Comparison of ENCODE assay signal across 8 mouse cellular contexts in the genomic region with DNA sequence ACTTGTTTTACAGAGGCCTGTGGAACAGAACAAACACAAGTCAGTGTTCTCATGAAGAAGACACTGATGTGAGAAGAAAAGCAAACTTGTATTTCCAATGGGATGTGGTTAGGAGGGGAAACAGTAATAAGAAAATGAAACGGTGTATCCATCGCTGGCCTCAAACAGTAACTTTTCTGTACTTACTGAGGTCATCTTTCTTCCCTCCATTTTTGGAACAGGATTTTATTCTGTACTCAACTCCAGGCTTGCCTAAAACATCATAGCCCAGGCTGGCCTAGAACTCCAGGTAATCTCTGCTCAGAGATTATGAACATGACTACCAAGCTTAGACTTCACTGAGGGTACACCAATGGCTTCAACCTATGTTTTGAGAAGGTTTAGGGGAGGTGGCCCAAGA. TPM values are rescaled to one million over a fixed set of nuclear protein-coding genes. Genes with fewer than 3 reads are reported as not detected.
DNase-seq lines count a peak whose midpoint lies in the region; ATAC-seq and TF ChIP-seq lines count a peak whose summit lies in the region.

No protein-coding gene starts in this region.

- no peak overlapping the region for H3K27ac ChIP-seq in heart, embryonic 15.5 days
- H3K27ac ChIP-seq in bone marrow macrophage, adult 2 months (ENCODE audit: insufficient read depth, low read depth, low read length) = peak overlapping the region; percentile 12; the same call in 1 of the 2 replicates
- H3K27ac ChIP-seq in hindbrain, embryonic 16.5 days (ENCODE audit: low read depth, low read length) = 0 out of 2 replicates have a peak overlapping the region, but pooled peaks have one; percentile 44
- H3K27ac ChIP-seq in midbrain, embryonic 12.5 days (replicated peaks) = no peak overlapping the region

- H3K36me3 ChIP-seq in heart, embryonic 15.5 days = peaks cover 76% of the 10 kb centered on the region
- H3K36me3 ChIP-seq in hindbrain, embryonic 16.5 days (ENCODE audit: control insufficient read depth, insufficient read depth, low read length) = peaks cover 57% of the 10 kb centered on the region
- peaks cover 77% of the 10 kb centered on the region for H3K36me3 ChIP-seq in midbrain, embryonic 12.5 days

- H3K4me3 ChIP-seq in heart, embryonic 15.5 days = peak overlapping the region; percentile 82
- peak overlapping the region; percentile 83 for H3K4me3 ChIP-seq in bone marrow macrophage, adult 2 months (ENCODE audit: insufficient read depth, low read length)
- H3K4me3 ChIP-seq in hindbrain, embryonic 16.5 days (ENCODE audit: low read length) = peak overlapping the region; percentile 90
- H3K4me3 ChIP-seq in midbrain, embryonic 12.5 days = peak overlapping the region; percentile 94

- DNase-seq in heart, postnatal 25 days (ENCODE audit: low spot score) = no peak
- no peak for DNase-seq in ovary, postnatal 36 days (ENCODE audit: low spot score)
- no peak for DNase-seq in spleen, adult 18-20 months
- no peak for DNase-seq in adrenal gland, postnatal 36 days

- H3K4me2 ChIP-seq in heart, embryonic 15.5 days = peak overlapping the region; percentile 73
- H3K4me2 ChIP-seq in hindbrain, embryonic 16.5 days (ENCODE audit: low read length) = peak overlapping the region; percentile 72
- peak overlapping the region; percentile 74 for H3K4me2 ChIP-seq in midbrain, embryonic 12.5 days (replicated peaks)

- H3K9me3 ChIP-seq in heart, embryonic 15.5 days (replicated peaks) = no peaks in the 10 kb centered on the region
- H3K9me3 ChIP-seq in hindbrain, embryonic 16.5 days (ENCODE audit: control insufficient read depth, low read length) = no peaks in the 10 kb centered on the region
- no peaks in the 10 kb centered on the region for H3K9me3 ChIP-seq in midbrain, embryonic 12.5 days

- no peak for ATAC-seq in heart, embryonic 15.5 days (replicated peaks; ENCODE audit: insufficient number of reproducible peaks, insufficient read depth, low FRiP score, low read depth)
- ATAC-seq in hindbrain, embryonic 16.5 days = no peak
- ATAC-seq in midbrain, embryonic 12.5 days (ENCODE audit: low FRiP score, low read depth) = no peak

- H3K9ac ChIP-seq in heart, embryonic 15.5 days = no peak overlapping the region; the same call in 1 of the 2 replicates
- peak overlapping the region; percentile 92; the same call in 1 of the 2 replicates for H3K9ac ChIP-seq in hindbrain, embryonic 16.5 days (ENCODE audit: low read depth, low read length)
- peak overlapping the region; percentile 93; the same call in 1 of the 2 replicates for H3K9ac ChIP-seq in midbrain, embryonic 12.5 days (replicated peaks)

- 88% methylated on average over 2 of the region's 2 CpGs for WGBS in heart, embryonic 15.5 days
- WGBS in hindbrain, embryonic 16.5 days = 94% methylated on average over 2 of the region's 2 CpGs
- WGBS in midbrain, embryonic 12.5 days = 96% methylated on average over 2 of the region's 2 CpGs

- H3K27me3 ChIP-seq in heart, embryonic 15.5 days = no peaks in the 10 kb centered on the region
- H3K27me3 ChIP-seq in hindbrain, embryonic 16.5 days (replicated peaks; ENCODE audit: control insufficient read depth, insufficient read depth, low read length) = no peaks in the 10 kb centered on the region
- no peaks in the 10 kb centered on the region for H3K27me3 ChIP-seq in midbrain, embryonic 12.5 days

- H3K4me1 ChIP-seq in heart, embryonic 15.5 days (replicated peaks) = peaks cover 34% of the 10 kb centered on the region
- peaks cover 16% of the 10 kb centered on the region for H3K4me1 ChIP-seq in bone marrow macrophage, adult 2 months (ENCODE audit: control insufficient read depth, insufficient read depth, low read length)
- H3K4me1 ChIP-seq in hindbrain, embryonic 16.5 days (ENCODE audit: control insufficient read depth, insufficient read depth, low read depth, low read length) = peaks cover 29% of the 10 kb centered on the region
- H3K4me1 ChIP-seq in midbrain, embryonic 12.5 days = peaks cover 20% of the 10 kb centered on the region

- intact Hi-C loops in heart, postnatal 25 days (cut with DNase I) = no loop called here

- TF ChIP-seq POLR2A in bone marrow macrophage, adult 2 months (IDR thresholded peaks at IDR 0.05; ENCODE audit: borderline replicate concordance, low read depth, low read length) = no peak

- no peak for TF ChIP-seq CTCF in bone marrow macrophage, adult 2 months (IDR thresholded peaks at IDR 0.05; ENCODE audit: low read depth, low read length)

RNA-seq across cellular contexts. Expression of gene Rad23a, which starts 1.1 kb away (rescaled TPM):
- polyA plus RNA-seq in heart, embryonic 15.5 days (2015; fragmentation: Nextera tagmentation; extraction: Ambion mirVana) = 107 and 123 TPM in 2 replicates
- 10 to 100 TPM; 80.8 to 81.1 TPM for total RNA-seq in heart, postnatal 25 days (2021)
- 49.1 and 54.0 TPM in 2 replicates for polyA plus RNA-seq in bone marrow macrophage, adult 2 months (2012; ENCODE audit: insufficient read depth, insufficient read length, missing spikeins)
- polyA plus RNA-seq in hindbrain, embryonic 16.5 days (2015; fragmentation: Nextera tagmentation; extraction: Ambion mirVana) = 78.2 and 95.4 TPM in 2 replicates
- 104 and 110 TPM in 2 replicates for polyA plus RNA-seq in midbrain, embryonic 12.5 days (2016; fragmentation: Nextera tagmentation; extraction: Ambion mirVana)
- 100 to 1,000 TPM; 116 to 119 TPM for total RNA-seq in adrenal gland, postnatal 36 days (2021)

RNA-seq across cellular contexts. Expression of gene Calr, which starts 7.3 kb away (rescaled TPM):
- polyA plus RNA-seq in heart, embryonic 15.5 days (2015; fragmentation: Nextera tagmentation; extraction: Ambion mirVana) = 525 and 658 TPM in 2 replicates
- 100 to 1,000 TPM; 365 to 441 TPM for total RNA-seq in heart, postnatal 25 days (2021)
- polyA plus RNA-seq in bone marrow macrophage, adult 2 months (2012; ENCODE audit: insufficient read depth, insufficient read length, missing spikeins) = 674 and 696 TPM in 2 replicates
- polyA plus RNA-seq in hindbrain, embryonic 16.5 days (2015; fragmentation: Nextera tagmentation; extraction: Ambion mirVana) = 743 and 792 TPM in 2 replicates
- polyA plus RNA-seq in midbrain, embryonic 12.5 days (2016; fragmentation: Nextera tagmentation; extraction: Ambion mirVana) = 640 and 681 TPM in 2 replicates
- total RNA-seq in adrenal gland, postnatal 36 days (2021) = 100 to 1,000 TPM; 569 to 727 TPM

RNA-seq across cellular contexts. Expression of gene Gadd45gip1, which starts 8.1 kb away (rescaled TPM):
- 45.3 and 46.5 TPM in 2 replicates for polyA plus RNA-seq in heart, embryonic 15.5 days (2015; fragmentation: Nextera tagmentation; extraction: Ambion mirVana)
- total RNA-seq in heart, postnatal 25 days (2021) = 10 to 100 TPM; 28.9 to 30.0 TPM
- 12.7 and 13.9 TPM in 2 replicates for polyA plus RNA-seq in bone marrow macrophage, adult 2 months (2012; ENCODE audit: insufficient read depth, insufficient read length, missing spikeins)
- polyA plus RNA-seq in hindbrain, embryonic 16.5 days (2015; fragmentation: Nextera tagmentation; extraction: Ambion mirVana) = 40.6 and 40.7 TPM in 2 replicates
- polyA plus RNA-seq in midbrain, embryonic 12.5 days (2016; fragmentation: Nextera tagmentation; extraction: Ambion mirVana) = 36.1 and 36.6 TPM in 2 replicates
- 10 to 100 TPM; 63.3 to 70.5 TPM for total RNA-seq in adrenal gland, postnatal 36 days (2021)

RNA-seq across cellular contexts. Expression of gene Dand5, which starts 16.8 kb away (rescaled TPM):
- polyA plus RNA-seq in heart, embryonic 15.5 days (2015; fragmentation: Nextera tagmentation; extraction: Ambion mirVana) = 5.8 and 6.4 TPM in 2 replicates
- 10 to 100 TPM in 1 of 2 experiments, 1 to 10 TPM in 1; 9.6 to 10.3 TPM for total RNA-seq in heart, postnatal 25 days (2021)
- polyA plus RNA-seq in bone marrow macrophage, adult 2 months (2012; ENCODE audit: insufficient read depth, insufficient read length, missing spikeins) = 3.3 and 5.4 TPM in 2 replicates
- polyA plus RNA-seq in hindbrain, embryonic 16.5 days (2015; fragmentation: Nextera tagmentation; extraction: Ambion mirVana) = 15.4 and 17.1 TPM in 2 replicates
- 5.0 and 6.1 TPM in 2 replicates for polyA plus RNA-seq in midbrain, embryonic 12.5 days (2016; fragmentation: Nextera tagmentation; extraction: Ambion mirVana)
- total RNA-seq in adrenal gland, postnatal 36 days (2021) = 1 to 10 TPM; 9.1 to 10.0 TPM

RNA-seq across cellular contexts. Expression of gene Farsa, which starts 17.4 kb away (rescaled TPM):
- 44.5 and 62.5 TPM in 2 replicates for polyA plus RNA-seq in heart, embryonic 15.5 days (2015; fragmentation: Nextera tagmentation; extraction: Ambion mirVana)
- total RNA-seq in heart, postnatal 25 days (2021) = 10 to 100 TPM; 24.7 to 25.5 TPM
- polyA plus RNA-seq in bone marrow macrophage, adult 2 months (2012; ENCODE audit: insufficient read depth, insufficient read length, missing spikeins) = 23.1 and 30.5 TPM in 2 replicates
- 112 and 114 TPM in 2 replicates for polyA plus RNA-seq in hindbrain, embryonic 16.5 days (2015; fragmentation: Nextera tagmentation; extraction: Ambion mirVana)
- 105 and 113 TPM in 2 replicates for polyA plus RNA-seq in midbrain, embryonic 12.5 days (2016; fragmentation: Nextera tagmentation; extraction: Ambion mirVana)
- total RNA-seq in adrenal gland, postnatal 36 days (2021) = 10 to 100 TPM; 62.1 to 69.2 TPM

Comparison
In these comparisons a context has a peak if more than half of its experiments do, and no peak if none do; other contexts are left out.
1. H3K27ac ChIP-seq: peak in bone marrow macrophage, adult 2 months (single experiment) and hindbrain, embryonic 16.5 days (single experiment); none in heart, embryonic 15.5 days (single experiment) and midbrain, embryonic 12.5 days (single experiment).
2. Peak in every context shown above with its lines, with median percentiles within 50 percentile points of each other: H3K4me2 ChIP-seq and H3K4me3 ChIP-seq.